Mouse (Mus musculus): ENCODE data around the gene Hid1.

Gene Hid1

GRCm38 (mm10) chr11:115336115-115336514 lies 31.4 kb downstream of the Hid1 start:
- DNase-seq (ENCODE audit: low spot score), result no peak

DNA sequence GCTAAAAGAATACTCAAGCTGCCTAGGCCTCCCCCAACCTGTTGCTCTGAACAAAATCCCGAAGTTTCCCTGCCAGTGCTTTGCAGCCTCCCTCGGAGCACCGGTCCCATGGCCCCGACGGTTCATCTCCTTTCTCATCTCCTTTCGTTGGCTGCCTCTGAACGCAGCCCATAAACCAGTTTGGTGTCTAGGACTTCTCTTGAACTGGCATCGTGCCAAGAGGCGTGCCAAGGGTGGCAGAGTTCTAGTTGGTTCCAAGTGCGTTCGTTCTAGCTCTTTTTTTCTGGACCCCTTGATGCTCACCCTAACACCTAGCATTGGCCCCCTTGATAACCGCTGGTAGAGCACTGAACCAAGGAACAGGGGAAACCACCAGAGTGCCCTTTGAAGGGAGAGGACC lies 32.3 kb downstream of the Hid1 start:
- DNase-seq (ENCODE audit: low spot score), result no peak

DNA sequence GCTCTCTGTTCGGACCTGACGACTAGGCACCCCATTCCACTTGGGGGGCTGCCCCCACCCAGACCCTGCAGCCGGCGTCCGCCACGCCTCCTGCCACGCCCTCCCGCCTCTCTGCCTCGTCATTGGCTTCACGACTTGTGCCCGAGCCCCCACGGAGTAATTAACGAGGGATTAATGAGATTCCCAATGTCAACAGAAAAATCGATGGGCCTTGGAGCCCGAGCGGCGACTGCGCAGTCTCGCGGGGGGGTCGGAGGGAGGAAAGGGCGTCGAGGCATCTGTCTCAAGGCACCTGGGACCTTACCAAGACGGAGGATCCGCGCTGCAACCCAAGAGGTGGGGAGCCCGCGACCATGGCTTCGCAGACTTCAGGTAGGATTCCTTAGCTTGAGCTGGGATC lies 33.0 kb downstream of the Hid1 start, which contains the start of gene Otop3:
Gene Otop3, plus strand, starts transcription at position 201 of the 400 bp plus-strand sequence.
- DNase-seq (ENCODE audit: low spot score), result no peak

- DNase-seq (ENCODE audit: low spot score), result no peak
Observed at GRCm38 (mm10) chr11:115329339-115329738, 38.2 kb downstream of the Hid1 start.

DNA sequence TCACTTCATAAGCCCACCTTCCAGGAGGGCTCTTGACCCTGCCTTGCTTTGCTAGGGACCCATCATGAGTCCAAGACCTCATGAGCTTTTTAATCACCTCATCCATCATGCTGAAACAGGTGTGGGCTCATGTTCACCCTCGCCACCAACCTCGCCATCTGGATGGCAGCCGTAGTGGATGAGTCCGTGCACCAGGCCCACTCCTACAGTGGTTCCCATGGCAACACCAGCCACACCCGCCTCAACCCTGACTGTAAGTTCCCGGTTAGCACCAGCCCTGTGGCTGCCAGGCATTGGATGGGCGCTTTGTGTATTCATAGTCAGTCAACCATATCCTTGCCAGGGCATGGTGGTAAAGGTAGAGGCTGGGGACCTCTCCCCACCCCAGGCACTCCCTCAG lies 40.8 kb downstream of the Hid1 start:
- DNase-seq (ENCODE audit: low spot score), result no peak

DNA sequence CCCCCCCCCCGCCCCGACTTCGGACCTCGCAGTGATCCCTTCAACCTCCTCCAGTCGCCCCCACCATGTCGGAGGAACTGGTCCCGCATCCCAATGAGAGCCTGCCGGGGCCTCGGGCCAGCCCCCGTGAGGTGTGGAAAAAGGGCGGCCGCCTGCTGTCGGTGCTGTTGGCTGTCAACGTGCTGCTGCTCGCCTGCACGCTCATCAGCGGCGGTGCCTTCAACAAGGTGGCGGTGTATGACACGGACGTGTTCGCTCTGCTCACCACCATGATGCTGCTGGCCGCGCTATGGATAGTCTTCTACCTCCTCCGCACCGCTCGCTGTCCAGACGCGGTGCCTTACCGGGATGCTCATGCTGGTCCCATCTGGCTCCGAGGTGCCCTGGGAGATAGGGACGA lies 44.2 kb downstream of the Hid1 start:
- DNase-seq (ENCODE audit: low spot score), result no peak

GRCm38 (mm10) chr11:115321906-115322693 lies 45.5 kb downstream of the Hid1 start, which contains the start of gene Ush1g:
Ush1g (minus strand) TSS chr11:115322041.
- DNase-seq (ENCODE audit: low spot score), result peak; percentile 55

- DNase-seq (ENCODE audit: low spot score), result no peak
Observed at GRCm38 (mm10) chr11:115319704-115320383, 47.7 kb downstream of the Hid1 start.

- no peak for DNase-seq (ENCODE audit: low spot score)
Observed at GRCm38 (mm10) chr11:115318245-115319027, 49.1 kb downstream of the Hid1 start.

DNA sequence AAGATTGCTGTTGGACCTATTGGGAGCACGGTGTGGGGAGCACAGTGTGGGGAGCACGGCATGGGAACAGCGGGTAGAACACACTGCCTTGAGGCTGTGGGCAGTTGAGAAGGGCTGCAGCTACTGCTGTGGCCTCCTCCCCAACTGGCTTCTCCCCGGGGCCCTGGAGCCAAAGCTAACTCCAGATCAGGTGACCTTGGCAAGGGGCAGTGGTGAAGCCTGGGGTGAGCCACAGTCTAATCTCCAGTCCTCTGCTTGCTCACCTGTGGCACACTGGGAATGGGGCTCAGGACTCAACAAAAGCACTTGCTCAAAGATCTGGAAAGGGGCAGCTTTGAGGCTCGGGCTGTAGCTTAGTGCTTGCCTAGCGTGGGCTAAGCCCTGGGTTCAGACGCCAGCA lies 50.4 kb downstream of the Hid1 start:
- DNase-seq (ENCODE audit: low spot score), result no peak

- DNase-seq (ENCODE audit: low spot score), result no peak
Observed at GRCm38 (mm10) chr11:115314249-115314648, 53.3 kb downstream of the Hid1 start.

- no peak for DNase-seq (ENCODE audit: low spot score)
Observed at GRCm38 (mm10) chr11:115308781-115309180, 58.8 kb downstream of the Hid1 start.

DNA sequence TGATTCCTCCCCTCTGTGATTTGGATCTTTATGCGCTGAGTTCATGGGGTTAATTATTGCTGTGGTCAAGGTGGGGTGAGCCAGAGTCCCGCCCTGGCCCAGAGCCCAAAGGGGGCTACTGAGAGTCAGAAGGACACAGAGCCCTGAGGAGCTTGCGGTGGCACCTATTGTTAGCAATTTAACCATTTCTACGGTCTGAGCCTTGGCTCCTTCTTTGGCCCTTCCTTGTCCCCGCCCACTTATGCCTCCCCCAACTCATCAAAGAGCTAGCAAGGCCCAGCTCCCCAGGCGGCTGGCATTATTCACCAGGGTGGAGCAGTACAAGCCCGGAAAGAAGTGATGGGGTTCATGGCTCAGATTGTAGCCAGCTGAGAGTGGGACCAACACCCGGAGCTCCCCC lies 60.7 kb downstream of the Hid1 start, which contains the start of gene Otop2:
Gene Otop2, plus strand, starts transcription at position 301 of the 400 bp plus-strand sequence.
- no peak for DNase-seq (ENCODE audit: low spot score)

- DNase-seq (ENCODE audit: low spot score), result no peak
Observed at GRCm38 (mm10) chr11:115303167-115303566, 64.4 kb downstream of the Hid1 start.

DNA sequence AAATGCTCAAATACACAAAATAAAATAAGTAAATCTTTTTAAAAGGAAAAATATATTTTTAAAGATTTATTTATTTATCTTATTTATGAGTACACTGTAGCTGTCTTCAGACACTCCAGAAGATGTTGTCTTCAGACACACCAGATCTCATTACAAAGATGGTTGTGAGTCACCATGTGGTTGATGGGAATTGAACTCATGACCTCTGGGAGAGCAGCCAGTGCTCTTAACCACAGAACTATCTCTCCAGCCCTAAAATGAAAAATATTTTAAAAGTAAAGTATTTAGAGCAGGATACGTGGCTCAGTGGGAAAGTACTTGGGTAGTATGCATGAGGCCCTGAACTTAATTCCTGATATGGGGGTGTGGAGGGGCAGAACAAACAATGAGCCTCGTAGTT lies 66.2 kb downstream of the Hid1 start:
- no peak for DNase-seq (ENCODE audit: low spot score)

GRCm38 (mm10) chr11:115300745-115301144 lies 66.8 kb downstream of the Hid1 start:
- DNase-seq (ENCODE audit: low spot score), result no peak

DNA sequence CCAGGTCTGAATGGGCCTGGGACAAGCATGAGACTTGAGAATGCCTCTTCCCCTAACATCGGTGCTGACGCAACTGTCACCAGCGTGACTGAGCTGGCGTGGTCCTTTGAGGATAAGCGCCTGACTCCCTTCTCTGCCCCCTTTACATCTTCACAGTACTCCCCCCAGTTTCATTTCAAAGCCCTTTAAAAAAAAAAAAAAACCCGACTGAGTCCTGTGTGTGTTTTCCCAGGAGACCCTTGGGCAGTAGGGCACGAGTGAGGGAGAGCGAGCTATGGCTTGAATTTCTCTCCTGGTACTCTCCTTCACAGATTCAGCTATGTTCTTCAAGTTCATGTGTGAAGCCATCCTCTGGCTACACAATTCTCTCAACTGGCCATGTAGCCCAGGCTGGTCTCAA lies 69.4 kb downstream of the Hid1 start:
- no peak for DNase-seq (ENCODE audit: low spot score)
